Mouse (Mus musculus): Measurements from ENCODE around the gene Klhl6.
"Not testable (repeated sequence)": the region's sequence is repeated elsewhere in the genome, so short reads cannot be mapped to it uniquely, and the experiment has no call there.

Klhl6 gene

GRCm38 (mm10) chr16:19982537-19983257, at the start of gene Klhl6:
TSS of gene Klhl6 (minus strand) at chr16:19983037.
- TF ChIP-seq POU5F1 (IDR thresholded peaks at IDR 0.05; ENCODE audit: borderline replicate concordance, low read length) (no peak), NANOG (IDR thresholded peaks at IDR 0.05; ENCODE audit: borderline replicate concordance, low read length) (no peak), CTCF (conservative IDR thresholded peaks at IDR 0.05; ENCODE audit: low read length) (no peak)
- Histone ChIP-seq H3K9me3 (ENCODE audit: low read length) (no peaks in the 10 kb centered on the region), H3K36me3 (ENCODE audit: insufficient read depth, low read length) (no peaks in the 10 kb centered on the region), H3K27me3 (ENCODE audit: insufficient read depth, low read length) (no peaks in the 10 kb centered on the region), H3K4me1 (replicated peaks; ENCODE audit: low read depth, low read length) (no peaks in the 10 kb centered on the region), H3K4me3 (replicated peaks; ENCODE audit: low read length) (no peak within 1 kb of the TSS)

GRCm38 (mm10) chr16:20027241-20027640, 44.4 kb upstream of the Klhl6 start:
- H3K27me3 ChIP-seq (ENCODE audit: insufficient read depth, low read length); H3K4me1 ChIP-seq (replicated peaks; ENCODE audit: low read depth, low read length); H3K36me3 ChIP-seq (ENCODE audit: insufficient read depth, low read length); H3K4me3 ChIP-seq (replicated peaks; ENCODE audit: low read length): not testable (repeated sequence)
- peaks cover 14% of the 10 kb centered on the region for H3K9me3 ChIP-seq (ENCODE audit: low read length)

- H3K36me3 ChIP-seq (ENCODE audit: insufficient read depth, low read length), result no peaks in the 10 kb centered on the region
- H3K9me3 ChIP-seq (ENCODE audit: low read length), result no peaks in the 10 kb centered on the region
- no peaks in the 10 kb centered on the region for H3K27me3 ChIP-seq (ENCODE audit: insufficient read depth, low read length)
- TF ChIP-seq CTCF (conservative IDR thresholded peaks at IDR 0.05; ENCODE audit: low read length), result no peak
- no peak for TF ChIP-seq POU5F1 (IDR thresholded peaks at IDR 0.05; ENCODE audit: borderline replicate concordance, low read length)
- no peak for TF ChIP-seq NANOG (IDR thresholded peaks at IDR 0.05; ENCODE audit: borderline replicate concordance, low read length)
- H3K4me3 ChIP-seq (replicated peaks; ENCODE audit: low read length), result no peak overlapping the region
- H3K4me1 ChIP-seq (replicated peaks; ENCODE audit: low read depth, low read length), result no peaks in the 10 kb centered on the region
Observed at GRCm38 (mm10) chr16:20022821-20023220, 40.0 kb upstream of the Klhl6 start.

DNA sequence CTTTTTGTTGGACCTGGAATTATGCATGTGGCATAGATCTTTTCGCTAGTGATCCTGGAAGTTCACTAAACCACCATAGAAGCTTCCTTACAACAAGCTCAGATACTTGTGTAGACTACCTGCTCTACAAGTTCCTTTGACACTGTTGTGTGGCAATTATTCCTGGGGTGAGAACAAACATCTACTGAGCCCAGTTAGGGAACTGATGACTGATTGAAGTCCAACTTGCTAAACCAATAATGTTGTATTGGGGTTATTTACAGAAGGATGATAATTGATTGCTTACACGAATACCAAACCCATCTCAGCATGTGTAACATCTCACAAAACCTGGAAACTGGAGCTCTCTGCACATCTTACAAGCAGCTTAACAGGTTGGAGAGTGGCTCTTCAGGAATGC, 39.0 kb upstream of the Klhl6 start:
- H3K36me3 ChIP-seq (ENCODE audit: insufficient read depth, low read length), result no peaks in the 10 kb centered on the region
- no peak overlapping the region for H3K4me3 ChIP-seq (replicated peaks; ENCODE audit: low read length)
- H3K4me1 ChIP-seq (replicated peaks; ENCODE audit: low read depth, low read length), result no peaks in the 10 kb centered on the region
- TF ChIP-seq CTCF (conservative IDR thresholded peaks at IDR 0.05; ENCODE audit: low read length) (no peak), NANOG (IDR thresholded peaks at IDR 0.05; ENCODE audit: borderline replicate concordance, low read length) (no peak), POU5F1 (IDR thresholded peaks at IDR 0.05; ENCODE audit: borderline replicate concordance, low read length) (no peak)
- H3K9me3 ChIP-seq (ENCODE audit: low read length), result no peaks in the 10 kb centered on the region
- no peaks in the 10 kb centered on the region for H3K27me3 ChIP-seq (ENCODE audit: insufficient read depth, low read length)

GRCm38 (mm10) chr16:20012647-20013046, 29.8 kb upstream of the Klhl6 start:
- TF ChIP-seq NANOG (IDR thresholded peaks at IDR 0.05; ENCODE audit: borderline replicate concordance, low read length), result no peak
- TF ChIP-seq POU5F1 (IDR thresholded peaks at IDR 0.05; ENCODE audit: borderline replicate concordance, low read length), result no peak

GRCm38 (mm10) chr16:20006066-20006465, 23.2 kb upstream of the Klhl6 start:
- H3K9me3 ChIP-seq (ENCODE audit: low read length), result peaks cover 25% of the 10 kb centered on the region
- TF ChIP-seq POU5F1 (IDR thresholded peaks at IDR 0.05; ENCODE audit: borderline replicate concordance, low read length) (no peak), NANOG (IDR thresholded peaks at IDR 0.05; ENCODE audit: borderline replicate concordance, low read length) (no peak), CTCF (conservative IDR thresholded peaks at IDR 0.05; ENCODE audit: low read length) (no peak)
- no peaks in the 10 kb centered on the region; the same call in 1 of the 2 replicates for H3K27me3 ChIP-seq (ENCODE audit: insufficient read depth, low read length)
- H3K36me3 ChIP-seq (ENCODE audit: insufficient read depth, low read length), result no peaks in the 10 kb centered on the region
- no peaks in the 10 kb centered on the region for H3K4me1 ChIP-seq (replicated peaks; ENCODE audit: low read depth, low read length)
- no peak overlapping the region for H3K4me3 ChIP-seq (replicated peaks; ENCODE audit: low read length)

More at GRCm38 (mm10) chr16:20012647-20013046, 29.8 kb upstream of the Klhl6 start:
- H3K4me1 ChIP-seq (replicated peaks; ENCODE audit: low read depth, low read length), result no peaks in the 10 kb centered on the region
- no peaks in the 10 kb centered on the region for H3K36me3 ChIP-seq (ENCODE audit: insufficient read depth, low read length)
- H3K9me3 ChIP-seq (ENCODE audit: low read length), result peaks cover 21% of the 10 kb centered on the region
- no peak overlapping the region for H3K4me3 ChIP-seq (replicated peaks; ENCODE audit: low read length)
- H3K27me3 ChIP-seq (ENCODE audit: insufficient read depth, low read length), result no peaks in the 10 kb centered on the region; the same call in 1 of the 2 replicates

GRCm38 (mm10) chr16:20000286-20000685, 17.4 kb upstream of the Klhl6 start:
- Histone ChIP-seq H3K9me3 (ENCODE audit: low read length) (peaks cover 29% of the 10 kb centered on the region), H3K27me3 (ENCODE audit: insufficient read depth, low read length) (peaks cover 13% of the 10 kb centered on the region)
- not testable (repeated sequence) for H3K36me3 ChIP-seq (ENCODE audit: insufficient read depth, low read length); H3K4me1 ChIP-seq (replicated peaks; ENCODE audit: low read depth, low read length); H3K4me3 ChIP-seq (replicated peaks; ENCODE audit: low read length)

DNA sequence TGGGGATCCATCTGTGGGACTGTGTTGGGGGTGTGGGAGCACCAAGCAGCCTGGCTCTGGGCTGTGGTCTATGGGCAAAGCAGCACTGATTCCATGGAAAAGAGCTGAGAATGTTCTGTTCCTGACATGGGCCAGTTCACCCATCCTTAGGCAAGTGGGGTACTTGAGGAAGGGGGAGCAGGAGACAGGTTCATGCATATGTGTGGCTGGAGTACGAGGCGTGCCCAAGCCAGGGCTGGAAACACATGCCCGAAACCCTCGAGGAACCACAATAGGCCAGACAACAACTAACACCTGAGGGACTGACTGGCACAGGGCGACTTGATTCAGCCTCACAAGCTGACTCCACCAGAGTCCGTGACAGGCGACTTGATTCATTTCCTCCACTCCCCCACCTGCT, 14.8 kb upstream of the Klhl6 start:
- Histone ChIP-seq H3K4me1 (replicated peaks; ENCODE audit: low read depth, low read length) (peaks cover 9% of the 10 kb centered on the region), H3K36me3 (ENCODE audit: insufficient read depth, low read length) (no peaks in the 10 kb centered on the region), H3K27me3 (ENCODE audit: insufficient read depth, low read length) (peaks cover 13% of the 10 kb centered on the region), H3K4me3 (replicated peaks; ENCODE audit: low read length) (no peak overlapping the region), H3K9me3 (ENCODE audit: low read length) (peaks cover 13% of the 10 kb centered on the region)
- TF ChIP-seq POU5F1 (IDR thresholded peaks at IDR 0.05; ENCODE audit: borderline replicate concordance, low read length) (no peak), CTCF (conservative IDR thresholded peaks at IDR 0.05; ENCODE audit: low read length) (no peak), NANOG (IDR thresholded peaks at IDR 0.05; ENCODE audit: borderline replicate concordance, low read length) (no peak)

- not testable (repeated sequence) for H3K4me1 ChIP-seq (replicated peaks; ENCODE audit: low read depth, low read length); H3K4me3 ChIP-seq (replicated peaks; ENCODE audit: low read length); H3K36me3 ChIP-seq (ENCODE audit: insufficient read depth, low read length)
- Histone ChIP-seq H3K9me3 (ENCODE audit: low read length) (peaks cover 11% of the 10 kb centered on the region), H3K27me3 (ENCODE audit: insufficient read depth, low read length) (peaks cover 13% of the 10 kb centered on the region)
Observed at GRCm38 (mm10) chr16:19996913-19997312, 14.1 kb upstream of the Klhl6 start.

Measured in E14TG2a.4 (cell line).